Mouse (Mus musculus): ENCODE measurements around the gene Mov10.
"Not testable (repeated sequence)": the region's sequence is repeated elsewhere in the genome, so short reads cannot be mapped to it uniquely, and the experiment has no call there.

Mov10 gene

DNA sequence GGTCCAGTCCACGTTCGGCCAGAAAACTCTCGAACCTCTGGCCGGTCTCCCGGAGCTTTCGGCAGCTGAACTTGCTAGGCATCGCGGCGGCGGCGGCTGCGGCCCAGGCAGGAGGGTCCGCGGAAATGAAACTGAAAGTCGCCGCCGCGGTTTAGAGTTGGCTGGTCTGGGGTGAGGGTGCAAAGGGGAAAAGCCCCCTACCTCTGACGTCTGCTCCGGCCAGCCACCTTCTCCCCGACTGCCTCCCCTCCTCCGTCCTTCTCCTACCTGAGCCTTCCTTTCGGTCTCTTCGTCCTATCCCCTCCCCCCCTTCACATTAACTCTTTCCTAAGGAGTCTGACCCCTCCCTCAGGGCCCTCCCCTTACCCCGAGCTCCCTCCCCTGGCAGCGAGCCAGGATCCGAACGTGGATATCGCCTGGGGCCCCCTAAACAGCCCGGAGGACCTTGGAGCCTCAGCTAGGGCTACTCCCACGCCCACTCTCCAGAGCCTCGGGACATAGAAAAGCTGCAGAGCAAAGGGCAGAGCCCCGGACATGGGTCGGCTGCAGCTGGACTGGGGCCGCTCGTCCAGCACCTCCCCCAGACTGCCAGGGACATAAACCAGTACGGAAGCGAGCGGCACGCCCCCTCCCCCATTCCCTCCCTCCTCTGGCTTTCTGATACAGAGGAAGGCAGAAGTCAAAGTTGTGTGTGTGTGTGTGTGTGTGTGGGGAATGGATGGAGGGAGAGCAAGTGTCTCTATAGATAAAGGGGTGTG lies at the start of gene Mov10:
Gene Mov10, minus strand, starts transcription at position 573 of the 758 bp plus-strand sequence.
- peak; percentile 79 for DNase-seq (ENCODE audit: low read depth, low spot score)

DNA sequence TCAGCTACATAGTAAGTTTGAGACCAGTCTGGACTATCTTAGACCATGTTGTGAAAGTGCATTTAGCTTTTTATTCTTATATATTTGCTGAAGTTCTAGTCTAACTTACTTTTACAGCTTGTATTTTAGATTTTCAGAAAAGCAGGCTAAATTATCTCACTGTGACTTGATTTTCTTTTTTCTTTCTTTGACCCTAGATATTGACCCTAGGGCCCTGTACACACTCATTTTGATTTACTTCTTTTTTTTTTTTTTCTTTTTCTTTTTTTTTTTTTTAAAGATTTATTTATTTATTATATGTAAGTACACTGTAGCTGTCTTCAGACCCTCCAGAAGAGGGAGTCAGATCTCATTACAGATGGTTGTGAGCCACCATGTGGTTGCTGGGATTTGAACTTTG lies 48.3 kb upstream of the Mov10 start:
- not testable (repeated sequence) for DNase-seq (ENCODE audit: low read depth, low spot score)

DNA sequence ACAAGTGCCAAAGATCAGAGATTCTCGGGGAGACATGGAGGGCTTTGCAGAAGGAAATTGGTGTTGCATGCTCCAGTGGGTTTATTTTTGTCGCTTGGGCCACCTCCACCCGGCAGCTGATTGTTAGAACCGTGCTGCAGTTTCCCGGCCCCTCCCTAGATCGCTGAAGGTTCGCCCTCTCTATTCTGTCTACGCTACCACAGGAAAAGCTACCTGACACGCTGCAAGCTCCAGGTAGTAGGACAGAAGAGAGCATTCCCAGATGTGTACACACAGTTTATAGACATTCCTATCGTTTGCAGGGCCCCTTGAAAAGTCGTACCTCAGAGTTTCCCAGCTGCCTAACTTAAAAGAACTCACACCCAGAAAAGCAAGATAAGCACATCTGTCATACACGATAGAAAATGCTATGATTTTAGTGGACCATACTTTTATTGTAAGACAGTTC lies 47.0 kb upstream of the Mov10 start:
- peak; percentile 57 for DNase-seq (ENCODE audit: low read depth, low spot score)

DNA sequence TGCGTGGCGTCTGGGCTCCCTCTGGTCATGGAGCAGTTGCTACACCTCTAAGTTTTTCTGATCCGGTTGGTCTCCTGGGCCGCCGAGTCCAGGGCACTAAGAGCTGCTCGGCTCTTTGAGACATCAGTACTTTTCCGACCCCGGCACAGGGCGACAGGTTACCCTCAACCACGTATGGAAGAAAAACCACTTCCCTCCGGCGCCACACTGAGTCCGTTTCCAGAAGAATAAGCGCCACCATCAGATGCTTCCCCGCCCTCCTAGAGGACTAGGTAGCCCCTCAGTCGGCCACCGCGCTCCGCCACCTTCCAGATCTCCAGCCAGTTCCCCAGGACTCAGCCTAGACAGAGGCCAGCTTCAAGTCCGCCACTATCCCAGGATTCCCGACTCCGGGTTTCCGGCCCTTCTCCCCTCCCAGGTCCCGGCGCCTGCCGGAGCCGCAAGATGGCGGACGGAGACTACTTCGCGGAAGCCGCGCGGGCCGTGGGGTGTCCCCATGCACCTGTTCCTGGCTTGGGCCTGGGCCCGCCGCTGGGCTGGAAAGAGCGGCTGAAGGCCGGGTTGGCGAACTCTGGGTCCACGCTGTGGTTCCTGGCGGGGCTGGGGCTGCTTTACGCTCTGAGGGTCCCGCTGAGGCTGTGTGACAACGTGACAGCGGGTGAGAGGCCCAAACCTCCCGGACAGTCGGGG lies 46.4 kb upstream of the Mov10 start:
- DNase-seq (ENCODE audit: low read depth, low spot score) = peak; percentile 86

DNA sequence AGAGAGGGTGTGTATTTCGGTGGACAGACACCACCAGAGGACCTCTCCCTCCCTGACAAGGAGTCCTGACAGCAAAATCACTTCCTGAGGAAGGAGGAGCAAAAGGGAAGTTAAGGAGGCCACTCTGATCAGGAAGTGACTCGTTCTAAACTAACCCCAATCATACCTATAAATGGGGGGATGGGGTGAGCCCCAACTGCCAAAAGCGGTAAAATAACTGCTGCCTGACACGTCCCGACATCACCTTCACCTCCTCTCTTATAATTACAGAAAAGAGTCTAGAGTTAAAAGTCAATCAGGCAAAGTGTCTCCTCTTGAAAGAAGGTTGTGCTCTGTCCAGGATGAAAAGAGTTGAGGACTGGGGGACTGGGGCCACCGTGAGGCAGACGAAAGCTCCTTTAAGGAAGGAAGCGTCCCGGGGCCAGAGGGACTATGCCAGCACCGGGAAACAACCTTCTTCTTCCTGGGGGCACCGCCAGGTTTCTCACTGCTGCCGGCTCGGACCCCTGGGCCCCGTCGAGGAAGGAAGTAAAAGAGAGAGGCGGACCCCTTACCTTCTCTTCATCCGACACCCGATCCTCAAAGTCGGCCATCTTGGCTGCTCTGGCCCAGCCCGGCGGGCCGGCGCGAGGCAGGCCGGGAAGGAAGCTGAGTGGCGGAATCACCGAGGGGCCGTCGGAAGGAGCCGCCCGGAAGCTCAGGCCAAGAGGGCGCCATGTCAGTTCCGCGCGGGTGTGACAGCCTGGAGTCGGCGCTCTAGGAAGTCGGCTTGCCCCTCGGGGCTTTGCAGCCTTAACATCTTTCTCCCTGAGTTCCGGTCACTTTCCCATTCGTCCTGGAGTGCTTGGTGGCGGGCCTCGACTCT lies 45.7 kb upstream of the Mov10 start, which contains the start of the genes St7l and Capza1:
Gene St7l, plus strand, starts transcription at position 220 of the 865 bp plus-strand sequence.
Gene Capza1, minus strand, starts transcription at position 720 of the 865 bp plus-strand sequence.
- DNase-seq (ENCODE audit: low read depth, low spot score) = peak; percentile 91

DNA sequence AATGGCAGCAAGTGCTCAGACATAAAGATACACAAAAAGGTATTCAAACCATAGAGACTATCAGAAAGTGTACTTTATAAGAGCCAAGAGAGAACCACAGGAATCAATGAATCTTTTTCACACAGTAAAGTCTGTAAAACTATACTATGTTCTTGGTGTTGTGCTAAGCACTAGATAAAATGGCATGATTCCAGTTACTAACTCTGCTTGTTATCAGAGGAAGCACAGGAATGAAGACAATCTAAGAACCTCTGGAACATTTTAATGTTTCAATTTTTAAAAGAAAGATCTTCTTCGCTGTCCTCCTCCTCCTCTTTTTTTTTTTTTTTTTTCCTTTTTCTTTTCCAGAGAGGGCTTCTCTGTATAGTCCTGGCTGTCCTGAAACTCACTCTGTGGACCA lies 40.2 kb upstream of the Mov10 start:
- DNase-seq (ENCODE audit: low read depth, low spot score) = no peak

DNA sequence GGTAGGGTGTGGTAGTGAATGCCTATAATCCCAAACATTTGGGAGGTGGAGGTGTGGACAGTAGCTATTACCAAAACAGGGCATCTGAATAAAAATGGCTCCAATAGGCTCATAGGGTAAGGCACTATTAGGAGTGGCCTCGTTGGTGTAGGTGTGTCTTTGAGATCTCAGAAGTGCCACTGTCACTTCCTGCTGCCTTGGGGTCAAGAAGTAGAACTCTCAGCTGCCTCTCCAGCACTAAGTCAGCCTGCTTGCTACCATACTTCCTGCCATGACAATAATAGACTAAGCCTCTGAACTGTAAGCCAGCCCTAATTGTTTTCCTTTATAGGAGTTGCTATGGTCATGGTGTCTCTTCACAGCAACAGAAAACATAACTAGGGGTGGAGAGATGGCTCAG lies 37.7 kb upstream of the Mov10 start:
- DNase-seq (ENCODE audit: low read depth, low spot score) = peak; percentile 50

DNA sequence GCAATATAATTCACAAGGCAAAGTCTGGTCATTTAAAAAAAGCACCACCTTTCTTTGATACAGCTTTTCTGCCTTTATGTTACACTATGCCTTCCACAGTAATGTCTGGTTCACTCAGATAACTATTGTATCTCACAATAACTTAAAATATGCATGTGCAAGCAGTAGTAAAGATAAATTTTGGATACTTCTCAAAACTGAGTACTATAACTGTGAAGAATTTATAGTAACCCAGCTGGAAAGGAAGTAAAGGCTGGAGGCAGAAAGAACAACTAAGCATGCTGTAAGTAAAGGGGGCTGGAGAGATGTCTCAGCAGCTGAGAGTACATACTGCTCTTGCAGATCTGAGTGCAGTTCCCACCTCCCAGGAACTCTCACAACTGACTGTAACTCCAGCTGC lies 36.5 kb upstream of the Mov10 start:
- no peak for DNase-seq (ENCODE audit: low read depth, low spot score)

DNA sequence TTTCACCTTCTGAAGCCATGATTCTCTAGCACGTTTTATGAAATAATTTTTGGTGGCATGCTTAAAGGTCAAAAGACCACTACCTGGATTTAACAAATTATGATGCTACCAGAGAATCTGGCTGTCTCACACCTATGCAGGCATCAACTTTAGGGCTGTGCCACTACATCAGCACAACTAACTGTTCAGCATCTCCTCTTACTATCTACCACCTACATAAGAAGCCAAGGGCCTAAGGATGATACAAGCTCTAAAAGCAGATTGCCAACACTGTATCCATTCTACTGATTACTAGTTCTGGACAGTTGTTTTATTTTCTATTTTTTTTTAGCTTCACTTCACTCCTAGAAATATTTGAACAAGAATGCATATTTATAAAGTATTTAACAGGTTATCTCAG lies 36.1 kb upstream of the Mov10 start:
- no peak for DNase-seq (ENCODE audit: low read depth, low spot score)

DNA sequence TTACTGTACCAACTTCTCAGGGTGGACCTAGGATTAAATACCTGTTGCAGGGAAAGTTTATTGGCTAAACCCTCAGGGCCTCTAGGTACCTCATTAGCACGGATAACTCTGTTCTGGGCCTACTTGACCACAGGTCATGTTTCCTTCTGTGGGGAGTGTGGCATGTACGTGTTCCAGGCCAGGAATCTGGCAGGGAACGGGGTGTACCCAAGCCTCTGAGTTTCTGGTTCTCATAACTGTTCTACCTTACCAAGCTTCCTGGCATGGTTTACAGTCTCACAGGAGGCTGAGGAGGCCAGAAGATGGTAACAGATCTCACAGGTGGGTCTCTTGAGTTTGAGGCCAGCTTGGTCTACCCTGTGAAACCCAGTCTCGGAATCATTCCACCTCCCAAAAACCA lies 28.2 kb upstream of the Mov10 start:
- no peak for DNase-seq (ENCODE audit: low read depth, low spot score)

DNA sequence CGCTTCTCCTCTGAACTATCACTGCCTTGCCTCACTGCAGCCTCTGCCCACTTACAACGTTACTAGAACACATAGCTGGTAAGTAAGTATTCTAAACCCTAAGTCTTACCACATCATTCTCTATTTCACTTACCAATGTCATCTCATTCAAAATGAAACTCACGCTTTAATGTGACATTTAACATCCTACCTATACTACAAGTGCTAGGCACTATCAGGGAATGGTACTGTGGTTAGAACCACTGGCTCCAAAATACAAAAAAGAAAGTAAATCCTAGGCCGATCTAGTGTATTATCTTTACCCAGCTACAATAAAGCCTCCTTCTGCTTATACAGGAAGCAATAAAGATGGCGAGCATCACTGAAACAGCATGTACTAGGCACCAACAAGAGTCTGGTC lies 22.7 kb upstream of the Mov10 start:
- DNase-seq (ENCODE audit: low read depth, low spot score) = no peak

DNA sequence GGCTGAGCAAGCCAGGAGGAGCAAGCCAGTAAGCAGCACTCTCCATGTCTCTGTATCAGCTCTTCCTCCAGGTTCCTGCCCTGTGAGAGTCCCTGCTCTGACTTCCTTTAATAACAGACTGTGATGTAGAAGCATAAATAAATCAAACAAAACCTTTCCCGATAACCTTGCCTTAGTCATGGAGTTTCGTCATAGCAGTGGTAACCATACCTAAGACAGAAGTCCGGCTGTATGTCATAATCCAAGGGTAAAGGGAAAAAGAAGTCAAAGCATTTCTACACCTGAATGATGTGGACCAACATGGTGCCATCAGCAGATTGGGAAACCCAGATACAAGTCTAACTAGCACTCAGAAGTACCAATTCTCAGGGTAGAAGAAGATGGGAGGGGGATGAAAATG lies 17.4 kb upstream of the Mov10 start:
- no peak for DNase-seq (ENCODE audit: low read depth, low spot score)

DNA sequence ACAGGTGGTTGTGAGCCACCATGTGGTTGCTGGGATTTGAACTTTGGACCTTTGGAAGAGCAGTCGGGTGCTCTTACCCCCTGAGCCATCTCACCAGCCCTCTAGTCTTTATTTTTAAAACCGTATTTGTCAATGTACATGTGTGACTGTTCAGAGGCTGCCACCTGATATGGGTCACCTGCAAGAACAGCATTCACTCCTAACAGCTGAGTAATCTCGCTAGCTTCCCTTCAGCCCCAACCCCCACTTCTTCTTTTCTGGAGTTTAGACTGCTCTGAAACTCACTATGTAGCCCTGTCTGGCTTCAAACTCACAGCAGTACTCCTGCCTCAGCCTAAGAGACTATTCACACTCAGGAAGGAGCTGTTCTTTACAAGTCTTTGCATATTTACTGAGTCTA lies 4.0 kb upstream of the Mov10 start:
- DNase-seq (ENCODE audit: low read depth, low spot score) = no peak

DNA sequence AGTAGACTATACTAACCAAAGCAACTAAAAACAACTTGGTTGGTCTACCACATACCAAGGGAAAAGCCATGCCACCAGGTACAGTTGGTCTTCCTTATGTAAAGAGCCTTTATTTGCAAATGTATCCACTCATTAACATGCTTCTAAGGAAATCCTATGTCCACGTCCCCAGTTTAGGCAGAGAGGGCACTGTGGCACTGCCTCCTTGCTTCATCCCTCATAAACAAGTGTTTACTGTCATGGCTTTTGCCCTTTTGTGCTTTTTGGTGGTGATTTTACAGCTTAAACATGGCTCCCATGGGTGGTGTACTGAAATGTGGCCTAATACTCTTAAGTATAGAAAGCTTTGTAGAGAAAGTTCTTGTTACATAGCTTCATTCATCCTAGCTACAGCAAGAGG lies 2.1 kb upstream of the Mov10 start:
- no peak for DNase-seq (ENCODE audit: low read depth, low spot score)

DNA sequence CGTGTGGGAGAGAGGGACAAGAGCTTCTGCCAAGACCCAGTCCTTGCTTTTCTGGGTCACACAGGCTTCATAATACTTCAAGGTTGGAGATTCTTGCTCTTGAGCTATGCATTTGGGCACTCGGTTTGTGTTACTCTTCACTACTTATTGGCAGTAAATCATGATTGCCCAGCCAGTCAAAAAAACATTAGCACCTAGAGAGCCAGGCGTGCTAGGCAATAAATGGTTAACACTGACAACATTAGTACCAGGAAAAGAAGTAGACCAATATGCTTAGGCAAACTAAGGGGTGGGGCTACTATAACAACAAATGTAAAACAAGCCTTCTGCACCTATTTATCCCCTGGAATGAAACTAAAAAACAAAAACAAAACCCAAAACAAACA lies 379 bp upstream of the Mov10 start:
- DNase-seq (ENCODE audit: low read depth, low spot score) = peak; percentile 31

DNA sequence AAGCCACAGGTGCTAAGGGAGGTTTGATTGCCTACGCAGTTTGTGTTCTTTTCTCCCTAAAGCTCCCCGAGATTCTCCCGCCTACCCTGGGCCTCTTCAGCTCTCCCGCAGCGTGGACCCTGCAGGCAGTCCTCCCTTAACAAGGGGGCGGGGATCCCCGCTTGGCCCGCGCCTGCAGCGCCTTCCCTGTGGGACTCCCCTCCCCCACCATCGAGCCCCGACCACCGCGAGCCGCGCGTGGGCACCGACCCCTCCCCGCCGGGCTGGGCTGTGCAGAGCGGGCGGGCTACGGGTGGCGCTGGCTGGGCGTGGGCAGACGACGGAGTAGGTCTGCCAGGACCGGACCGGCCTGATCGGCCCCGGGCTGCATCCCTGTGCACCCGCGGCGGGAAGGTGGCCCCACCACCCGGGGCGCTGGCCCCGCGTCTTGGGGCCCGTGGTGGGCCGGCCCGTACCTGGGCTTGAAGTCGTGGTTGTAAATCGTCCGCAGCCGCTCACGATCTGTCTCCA lies 827 bp downstream of the Mov10 start:
- DNase-seq (ENCODE audit: low read depth, low spot score) = peak; percentile 62

DNA sequence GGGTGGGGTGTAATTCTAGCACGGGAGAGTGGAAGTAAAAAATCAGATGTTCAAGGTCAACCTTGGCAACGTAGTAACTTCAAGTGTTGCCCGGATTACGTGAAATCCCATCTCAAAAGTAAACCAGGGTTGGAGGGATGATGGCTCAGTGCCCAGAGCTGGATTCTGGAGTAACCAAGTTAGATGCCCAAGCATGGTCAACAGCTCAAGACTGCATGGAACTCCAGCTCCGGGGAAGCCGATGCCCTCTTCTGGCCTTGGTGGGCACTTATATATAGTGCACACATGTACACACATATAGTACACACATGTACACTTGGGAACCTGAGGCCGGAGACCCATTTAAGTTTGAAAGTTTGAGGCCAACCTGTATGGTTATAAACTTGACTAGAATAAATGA lies 2.2 kb downstream of the Mov10 start:
- no peak for DNase-seq (ENCODE audit: low read depth, low spot score)

DNA sequence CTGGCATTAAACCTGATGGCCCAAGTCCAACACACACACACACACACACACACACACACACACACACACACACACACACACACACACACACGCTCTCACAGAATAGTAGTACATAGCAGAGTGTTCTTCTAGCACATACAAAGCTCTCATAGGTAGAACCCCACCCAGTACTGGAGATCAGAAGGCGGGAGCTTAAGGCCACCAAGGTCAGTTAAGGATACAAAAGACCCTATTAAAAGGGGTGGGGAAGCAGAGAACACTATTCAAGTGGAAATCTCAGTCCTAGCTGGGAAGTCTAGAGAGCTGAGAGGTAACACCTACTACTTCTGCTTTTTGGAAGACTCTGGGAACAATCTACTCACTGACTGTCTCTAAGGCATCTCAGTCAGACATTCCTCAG lies 3.0 kb downstream of the Mov10 start:
- DNase-seq (ENCODE audit: low read depth, low spot score) = no peak

DNA sequence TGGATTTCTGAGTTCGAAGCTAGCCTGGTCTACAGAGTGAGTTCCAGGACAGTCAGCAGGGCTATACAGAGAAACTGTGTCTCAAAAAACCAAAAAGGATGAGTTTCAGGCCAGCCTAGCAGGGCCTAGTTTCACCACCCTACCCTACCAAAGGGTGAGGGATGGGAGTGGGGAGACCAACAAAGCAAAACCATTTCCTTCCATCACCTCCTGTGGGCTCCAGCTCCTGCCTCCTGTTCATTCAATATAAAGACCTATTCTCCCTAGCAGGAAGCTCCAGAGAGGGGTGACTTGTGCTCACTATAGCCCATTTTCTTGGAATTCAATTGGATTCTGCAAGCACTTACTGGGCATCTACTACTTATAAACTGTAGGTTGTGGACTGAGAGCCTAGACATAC lies 3.6 kb downstream of the Mov10 start:
- no peak for DNase-seq (ENCODE audit: low read depth, low spot score)

DNA sequence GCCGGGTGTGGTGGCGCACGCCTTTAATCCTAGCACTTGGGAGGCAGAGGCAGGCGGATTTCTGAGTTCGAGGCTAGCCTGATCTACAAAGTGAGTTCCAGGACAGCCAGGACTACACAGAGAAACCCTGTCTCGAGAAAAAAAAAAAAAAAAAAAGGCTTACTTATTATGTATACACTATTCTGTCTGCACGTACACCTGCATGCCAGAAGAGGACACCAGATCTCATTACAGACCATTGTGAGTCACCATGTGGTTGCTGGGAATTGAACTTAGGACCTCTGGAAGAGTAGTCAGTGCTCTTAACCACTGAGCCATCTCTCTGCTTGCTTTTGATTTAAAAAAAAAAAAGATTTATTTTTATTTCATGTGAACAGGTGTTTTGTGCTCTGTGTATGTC lies 5.1 kb downstream of the Mov10 start:
- not testable (repeated sequence) for DNase-seq (ENCODE audit: low read depth, low spot score)

DNA sequence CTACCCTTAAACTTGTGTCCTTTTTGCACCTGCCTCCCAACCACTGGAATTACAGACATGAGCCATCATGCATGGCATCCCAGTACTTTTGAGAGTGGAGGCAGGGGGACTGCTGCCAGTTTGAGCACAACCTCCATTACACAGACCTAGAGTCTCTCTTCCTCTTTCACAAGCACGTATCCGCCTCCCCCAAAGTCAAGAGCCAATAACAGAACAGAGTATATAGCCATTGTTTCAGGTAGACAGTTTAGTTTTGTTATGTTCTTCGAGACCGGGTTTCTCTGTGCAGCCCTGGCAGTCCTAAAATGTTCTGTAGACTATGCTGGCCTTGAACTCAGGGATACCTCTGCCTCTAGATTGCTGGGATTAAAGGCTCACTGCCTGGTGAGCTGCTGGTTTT lies 6.1 kb downstream of the Mov10 start:
- no peak for DNase-seq (ENCODE audit: low read depth, low spot score)

DNA sequence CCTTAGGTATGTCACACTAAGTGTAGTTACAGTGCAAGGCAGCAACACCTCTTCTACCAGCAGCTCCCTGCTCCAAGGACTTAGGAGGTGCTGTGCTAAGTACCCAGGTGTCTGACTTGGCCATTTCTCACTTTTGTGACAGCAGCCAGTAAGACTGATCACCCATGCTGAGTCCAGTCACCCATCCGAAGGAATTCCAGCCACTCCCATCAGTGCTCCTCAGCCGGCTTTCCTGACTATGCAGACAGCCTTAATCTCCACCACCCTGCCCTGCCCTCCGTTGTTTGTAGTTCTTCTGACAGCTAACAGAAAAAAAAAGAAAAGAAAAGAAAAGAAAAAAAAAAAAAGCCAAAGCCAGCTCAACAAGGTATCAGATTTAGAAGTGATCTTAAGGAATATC lies 6.6 kb downstream of the Mov10 start:
- no peak for DNase-seq (ENCODE audit: low read depth, low spot score)
